Mouse (Mus musculus) embryonic facial prominence, embryonic 15.5 days (tissue): ENCODE data around the gene Tcstv1. TPM values are rescaled to one million over a fixed set of nuclear protein-coding genes. Genes with fewer than 3 reads are reported as not detected.
"Not testable (repeated sequence)": the region's sequence is repeated elsewhere in the genome, so short reads cannot be mapped to it uniquely, and the experiment has no call there.

Experiments
- ATAC-seq: fragments of 200-750 bp; cut with Nextera tagmentation; 2 replicates; pipeline ENCODE4 v1.8.0; 2017; ENCODE audit warnings: low read depth, moderate TSS enrichment; ENCODE audit not compliant: insufficient number of reproducible peaks, low FRiP score, low TSS enrichment
- H3K27ac ChIP-seq: fragments of 300-500 bp; sonication (generic); replicated peaks from 2 replicates; pipeline ENCODE4 v1.5.1; 2015; ENCODE audit warnings: mild to moderate bottlenecking, inconsistent platforms
- H3K27me3 ChIP-seq: fragments of 300-500 bp; sonication (generic); 2 replicates; pipeline ENCODE4 v1.6.1; 2015; ENCODE audit warnings: inconsistent platforms
- H3K36me3 ChIP-seq: fragments of 300-500 bp; sonication (generic); 2 replicates; pipeline ENCODE4 v1.6.1; 2015; ENCODE audit warnings: mild to moderate bottlenecking, inconsistent platforms
- H3K4me1 ChIP-seq: fragments of 300-500 bp; sonication (generic); 2 replicates; pipeline ENCODE4 v1.6.1; 2015; ENCODE audit warnings: inconsistent platforms
- H3K4me2 ChIP-seq: fragments of 300-500 bp; sonication (generic); replicated peaks from 2 replicates; pipeline ENCODE4 v1.6.1; 2015; ENCODE audit warnings: mild to moderate bottlenecking, inconsistent platforms
- H3K4me3 ChIP-seq: fragments of 300-500 bp; sonication (generic); replicated peaks from 2 replicates; pipeline ENCODE4 v1.5.1; 2015; ENCODE audit warnings: mild to moderate bottlenecking, inconsistent platforms
- H3K9ac ChIP-seq: fragments of 300-500 bp; sonication (generic); 2 replicates; pipeline ENCODE4 v1.6.1; 2015; ENCODE audit warnings: inconsistent platforms
- H3K9me3 ChIP-seq: fragments of 300-500 bp; sonication (generic); replicated peaks from 2 replicates; pipeline ENCODE4 v1.6.1; 2016; ENCODE audit warnings: inconsistent platforms
- WGBS: fragments of 180-500 bp; shearing (Covaris S2); methylation state at CpG from one replicate; pipeline ENCODE4 v1.1.7; 2015; 5-methylcytosine and 5-hydroxymethylcytosine counted together
- polyA plus RNA-seq: library from polyadenylated mRNA; unstranded; fragments of >200 nt; fragmentation: Nextera tagmentation; extraction: Ambion mirVana; gene quantifications from 2 replicates; pipeline ENCODE4 v1.2.1, GENCODE M21; 2015

Gene Tcstv1
- not detected in 2 replicates for polyA plus RNA-seq

DNA sequence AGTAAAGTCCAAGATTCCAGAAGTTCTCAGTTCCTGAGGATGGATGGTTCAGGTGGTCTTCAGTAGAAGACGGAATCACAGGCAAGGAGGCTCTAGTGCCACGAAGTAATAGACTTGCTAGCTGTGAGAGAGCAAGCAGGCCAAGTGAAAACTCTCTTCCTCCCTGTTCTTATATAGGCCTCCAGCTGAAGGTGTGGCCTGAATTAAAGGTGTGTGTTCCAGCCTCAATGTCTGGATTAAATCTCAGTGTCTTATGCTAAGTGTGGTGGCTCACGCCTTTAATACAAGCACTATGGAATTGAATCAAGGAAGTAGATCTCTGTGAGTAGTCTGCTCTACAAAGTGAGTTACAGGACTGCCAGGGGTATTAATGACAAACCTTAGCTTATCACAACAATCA is at the start of gene Tcstv1:
Gene Tcstv1, minus strand, starts transcription at position 101 of the 400 bp plus-strand sequence.
- not testable (repeated sequence) for H3K27ac ChIP-seq, H3K27me3 ChIP-seq, ATAC-seq, H3K4me2 ChIP-seq, H3K4me1 ChIP-seq, H3K9me3 ChIP-seq, H3K9ac ChIP-seq, H3K4me3 ChIP-seq, H3K36me3 ChIP-seq
- 71% methylated on average over 3 of the region's 3 CpGs for WGBS

DNA sequence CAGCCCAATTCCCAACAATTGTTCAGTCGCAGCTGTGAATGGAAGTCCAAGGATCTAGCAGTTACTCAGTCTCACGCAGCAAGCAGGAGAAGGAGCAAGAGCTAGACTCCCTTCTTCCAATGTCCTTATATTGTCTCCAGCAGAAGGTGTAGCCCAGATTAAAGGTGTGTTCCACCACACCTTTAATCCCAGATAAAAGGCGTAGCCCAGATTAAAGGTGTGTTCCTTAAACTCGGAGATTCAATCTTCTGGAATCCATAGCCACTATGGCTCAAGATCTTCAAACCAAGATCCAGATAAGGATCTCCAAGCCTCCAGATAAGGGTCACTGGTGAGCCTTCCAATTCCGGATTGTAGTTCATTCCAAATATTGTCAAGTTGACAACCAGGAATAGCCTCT is 34.6 kb upstream of the Tcstv1 start, which contains the start of gene Gm21761:
Gene Gm21761, minus strand, starts transcription at position 101 of the 400 bp plus-strand sequence.
- not testable (repeated sequence) for H3K4me2 ChIP-seq, H3K36me3 ChIP-seq, H3K9me3 ChIP-seq, H3K4me3 ChIP-seq, ATAC-seq, H3K9ac ChIP-seq, H3K27ac ChIP-seq, H3K4me1 ChIP-seq, H3K27me3 ChIP-seq
- WGBS, result 80% methylated on average over 1 of the region's 5 CpGs

DNA sequence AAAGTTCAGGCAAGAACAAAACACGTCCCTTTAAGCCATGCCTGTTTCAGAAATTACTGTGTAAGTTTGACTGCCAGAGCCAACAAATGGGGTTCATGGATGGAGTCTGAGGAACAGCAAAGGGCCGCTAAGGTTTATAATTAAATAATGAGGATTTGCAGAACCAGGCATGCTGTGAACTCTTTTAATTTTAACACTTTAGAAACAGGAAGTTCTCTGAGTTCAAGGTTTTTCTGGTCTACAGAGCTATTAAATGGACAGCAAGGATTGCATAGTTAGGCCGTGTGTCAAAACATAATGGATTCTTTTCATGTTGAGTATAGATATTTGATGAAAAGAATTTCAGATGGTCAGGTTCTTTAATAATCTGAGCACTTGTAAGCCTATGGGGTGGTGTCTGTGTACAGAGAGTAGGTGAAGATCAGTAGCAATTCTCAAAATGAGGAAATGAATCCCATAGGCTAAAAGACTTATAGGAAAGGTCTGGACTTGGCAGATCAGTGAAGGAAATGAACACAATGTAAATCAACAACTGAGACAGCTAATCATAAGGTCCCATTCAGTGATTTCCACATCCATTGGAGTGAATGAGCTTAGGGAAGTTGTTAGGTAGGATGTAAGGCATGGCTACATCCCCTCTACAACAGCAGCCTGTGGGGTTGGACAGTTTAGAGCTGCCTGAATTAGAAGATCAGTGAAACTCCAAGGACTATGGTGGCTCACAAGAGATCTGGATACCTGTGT is 30.2 kb upstream of the Tcstv1 start:
- not testable (repeated sequence) for H3K27me3 ChIP-seq, H3K4me2 ChIP-seq, H3K27ac ChIP-seq, H3K4me1 ChIP-seq, ATAC-seq, H3K36me3 ChIP-seq, H3K9ac ChIP-seq, H3K9me3 ChIP-seq, H3K4me3 ChIP-seq
- 74% methylated on average over 3 of the region's 3 CpGs for WGBS

DNA sequence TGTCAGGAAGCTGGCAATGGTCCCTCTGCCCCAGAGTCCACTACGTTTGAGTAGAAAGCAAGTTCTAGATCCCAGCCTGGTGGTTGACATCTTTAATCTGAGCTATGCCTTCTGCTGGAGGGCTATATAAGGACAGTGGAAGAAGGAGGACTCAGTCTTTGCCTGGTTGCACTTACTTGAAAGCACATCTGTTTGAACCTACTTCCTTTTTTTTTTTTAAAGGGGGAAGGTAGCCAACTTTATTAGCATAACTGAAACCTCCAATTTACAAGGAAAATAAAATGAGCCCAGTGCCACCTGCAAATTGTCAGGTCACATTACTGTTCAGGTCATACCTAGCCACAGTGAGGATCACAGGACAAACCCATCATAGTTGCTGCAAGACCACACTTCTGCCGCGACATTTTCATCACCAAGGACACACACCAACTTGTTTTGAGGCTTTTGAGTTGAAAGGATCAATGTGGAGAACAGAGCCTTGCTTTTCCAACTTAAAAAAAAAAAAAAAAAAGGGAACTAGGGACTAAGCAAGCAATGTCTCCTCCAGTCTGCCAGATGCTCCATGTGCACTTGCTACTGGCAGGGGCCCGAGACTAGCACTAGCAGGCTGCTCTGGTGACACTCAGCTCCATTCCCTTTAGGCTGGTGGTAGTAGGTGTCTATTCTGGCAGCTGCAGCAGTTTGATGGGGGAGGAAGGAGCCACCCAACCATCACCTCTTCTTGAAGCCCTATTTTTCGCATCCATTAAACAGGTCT is 22.6 kb upstream of the Tcstv1 start:
- not testable (repeated sequence) for H3K36me3 ChIP-seq, H3K4me3 ChIP-seq, H3K27ac ChIP-seq, H3K27me3 ChIP-seq, H3K9ac ChIP-seq, ATAC-seq, H3K4me2 ChIP-seq, H3K4me1 ChIP-seq, H3K9me3 ChIP-seq
- WGBS, result 83% methylated on average over 4 of the region's 5 CpGs

DNA sequence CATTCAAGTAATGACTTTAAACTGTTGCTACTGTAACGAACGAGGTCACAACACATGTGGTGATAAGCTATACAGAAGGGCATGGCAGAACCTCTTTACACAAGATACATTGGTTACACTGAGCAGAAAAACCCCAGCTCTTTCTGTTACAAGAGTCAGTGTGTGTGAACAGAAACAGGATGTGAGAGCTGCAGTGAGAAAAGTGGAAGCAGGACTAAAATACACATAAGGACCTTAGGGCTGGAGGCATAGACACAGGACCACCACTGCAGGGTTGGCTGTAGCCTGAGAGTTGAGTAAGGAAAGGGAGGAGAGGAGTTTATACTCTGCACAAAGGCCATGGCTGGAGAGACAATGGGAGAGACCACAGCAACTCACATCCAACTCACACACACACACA is 21.9 kb upstream of the Tcstv1 start:
- ATAC-seq, result not testable (repeated sequence)

DNA sequence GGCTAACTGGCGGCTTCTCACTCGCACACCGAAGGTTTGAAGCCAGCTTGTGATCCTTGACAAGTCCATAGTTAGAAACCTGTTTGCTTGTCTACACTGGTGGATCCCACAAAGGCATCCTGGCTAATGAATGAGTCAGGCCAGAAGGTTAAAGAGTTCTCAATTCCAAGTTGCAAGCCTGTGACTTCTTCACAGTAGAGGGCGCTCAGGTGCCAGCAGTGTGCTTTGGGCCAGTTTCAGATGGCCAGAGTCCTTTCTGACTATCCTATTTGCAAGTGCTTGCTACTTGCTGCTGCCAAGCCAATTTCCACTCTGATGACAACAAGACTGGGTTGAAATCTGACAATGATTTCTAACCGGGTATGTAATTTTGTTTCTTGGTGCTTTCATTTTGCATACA is 4.0 kb upstream of the Tcstv1 start:
- H3K4me2 ChIP-seq, H3K9ac ChIP-seq, ATAC-seq, H3K4me3 ChIP-seq, H3K4me1 ChIP-seq, H3K27me3 ChIP-seq, H3K36me3 ChIP-seq, H3K9me3 ChIP-seq, H3K27ac ChIP-seq: not testable (repeated sequence)
- WGBS, result 50% methylated on average over 5 of the region's 5 CpGs

More for the DNA sequence above, 21.9 kb upstream of the Tcstv1 start:
- H3K4me2 ChIP-seq, H3K27me3 ChIP-seq, H3K4me3 ChIP-seq, H3K9ac ChIP-seq, H3K4me1 ChIP-seq, H3K36me3 ChIP-seq, H3K9me3 ChIP-seq, H3K27ac ChIP-seq: not testable (repeated sequence)
- 61% methylated on average over 2 of the region's 2 CpGs for WGBS

DNA sequence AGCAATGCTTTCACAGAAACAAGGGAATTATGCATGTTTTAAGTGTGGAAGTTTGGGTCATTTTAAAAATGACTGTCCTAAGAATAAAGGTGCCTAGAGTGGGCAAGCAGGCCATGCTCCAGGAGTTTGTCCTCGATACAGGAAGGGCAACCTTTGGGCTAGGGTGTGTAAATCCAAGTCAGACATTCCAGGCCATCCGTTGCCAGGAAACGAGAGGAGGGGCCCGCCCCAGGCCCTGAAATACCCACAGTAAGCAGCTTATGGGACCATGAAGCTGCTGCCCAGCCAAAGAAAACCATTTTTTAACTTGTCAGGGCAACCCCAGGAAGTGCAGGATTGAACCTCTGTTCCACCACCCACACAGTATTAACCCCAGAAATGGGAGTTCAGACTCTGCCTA is 7.7 kb downstream of the Tcstv1 start:
- not testable (repeated sequence) for H3K27ac ChIP-seq, H3K4me2 ChIP-seq, H3K4me1 ChIP-seq, H3K9me3 ChIP-seq, H3K9ac ChIP-seq, H3K36me3 ChIP-seq, ATAC-seq, H3K4me3 ChIP-seq, H3K27me3 ChIP-seq
- 32% methylated on average over 4 of the region's 4 CpGs for WGBS

DNA sequence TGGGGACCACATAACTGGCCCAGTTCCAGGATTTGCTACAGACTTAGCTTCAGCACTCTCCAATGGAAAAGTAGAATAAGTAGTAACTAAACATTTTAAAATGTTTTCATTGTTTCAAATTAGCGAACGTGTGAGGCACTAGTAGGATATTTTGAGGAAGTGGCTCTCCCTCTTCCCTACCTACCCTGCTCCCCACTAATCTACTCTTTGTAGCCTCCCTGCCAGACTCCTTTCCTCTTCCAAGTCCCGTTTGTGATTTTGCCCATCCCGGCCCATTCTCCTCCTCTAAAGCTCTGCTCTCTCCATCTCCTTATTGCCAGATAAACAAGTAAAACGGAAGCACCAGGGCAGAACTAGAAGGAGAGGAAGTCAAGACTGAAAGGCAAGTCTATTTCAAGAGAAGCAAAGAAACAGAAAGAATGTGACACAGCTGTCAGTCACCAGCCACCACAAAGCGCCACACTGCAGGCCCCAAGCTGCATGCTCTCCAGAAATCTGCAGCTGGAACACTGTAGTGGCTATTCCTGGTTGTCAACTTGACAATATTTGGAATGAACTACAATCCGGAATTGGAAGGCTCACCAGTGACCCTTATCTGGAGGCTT is 30.1 kb downstream of the Tcstv1 start:
- 58% methylated on average over 6 of the region's 7 CpGs for WGBS
- H3K4me2 ChIP-seq, H3K9me3 ChIP-seq, ATAC-seq, H3K27ac ChIP-seq, H3K4me1 ChIP-seq, H3K9ac ChIP-seq, H3K36me3 ChIP-seq, H3K27me3 ChIP-seq, H3K4me3 ChIP-seq: not testable (repeated sequence)

DNA sequence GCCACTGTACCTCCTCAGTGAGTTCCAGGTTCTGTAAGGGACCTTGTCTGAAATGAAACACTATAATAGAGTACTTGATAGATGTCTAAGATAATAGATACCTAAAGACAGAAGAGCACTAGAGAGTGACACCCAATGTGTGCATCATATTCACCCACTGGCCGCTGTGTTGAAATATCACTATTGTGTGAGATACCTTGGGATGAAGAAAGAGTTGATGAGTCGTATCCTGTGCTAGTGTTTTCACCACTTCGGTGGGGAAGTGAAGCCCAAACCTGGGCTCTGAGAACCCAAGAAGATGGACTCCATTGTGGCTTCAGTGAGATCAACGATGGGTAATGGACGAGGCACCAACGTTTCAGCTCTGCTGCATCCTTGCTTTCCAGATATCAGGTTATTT is 32.2 kb downstream of the Tcstv1 start:
- H3K9me3 ChIP-seq, H3K27me3 ChIP-seq, H3K36me3 ChIP-seq, H3K4me2 ChIP-seq, H3K9ac ChIP-seq, H3K4me3 ChIP-seq, ATAC-seq, H3K27ac ChIP-seq, H3K4me1 ChIP-seq: not testable (repeated sequence)
- no CpG with 5 or more reads among the region's 6 CpGs for WGBS
